Mouse (Mus musculus) layer of hippocampus, postnatal 14 days (tissue): ENCODE measurements around the gene Zfp969. TPM values are rescaled to one million over a fixed set of nuclear protein-coding genes. Genes with fewer than 3 reads are reported as not detected.
"Not testable (repeated sequence)": the region's sequence is repeated elsewhere in the genome, so short reads cannot be mapped to it uniquely, and the experiment has no call there.

Experiments used
- DNase-seq, 2 experiments: peaks; one replicate each; pipeline ENCODE4 v3.0.0; 2021 to 2022; ENCODE audit warnings: low spot score in 2 of 2, mixed read lengths in 1 of 2
- long read RNA-seq, 2 experiments: library from polyadenylated mRNA; stranded (forward); transcript quantifications; one replicate each; pipeline ENCODE4 v2.0.0; 2021
- total RNA-seq, 2 experiments: library from RNA; stranded (reverse); gene quantifications; 2 replicates each; pipeline ENCODE4 v1.2.3; 2021

Gene Zfp969
- total RNA-seq: not detected
- long read RNA-seq, experiment 1: 0 reads
- long read RNA-seq, experiment 2, partial matches to known transcripts: 0 of 2 reads
- long read RNA-seq, experiment 2, other reads (novel, unspliced or antisense): 0 of 2 reads

DNA sequence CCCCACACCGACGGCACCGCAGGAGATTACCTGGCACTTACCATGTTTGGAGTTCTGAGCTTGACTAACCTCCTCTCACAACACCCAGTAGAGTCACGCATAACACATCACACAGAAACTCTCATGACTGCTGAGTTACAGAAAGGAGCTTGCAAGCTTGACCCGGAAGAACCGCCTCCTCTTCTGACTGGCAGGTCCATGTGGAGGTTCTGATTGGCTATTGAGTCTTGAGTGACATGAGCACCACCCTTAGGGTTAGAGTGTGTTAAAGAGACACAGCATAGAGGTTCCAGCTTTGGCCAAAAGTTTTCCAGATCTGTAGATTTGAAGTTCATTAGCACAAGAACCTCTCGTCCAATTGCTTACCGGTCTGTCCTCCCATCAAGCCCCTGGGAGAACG is at the start of gene Zfp969:
Zfp969 (minus strand) TSS at position 101 of the 400 bp plus-strand sequence.
- DNase-seq: not testable (repeated sequence)

DNA sequence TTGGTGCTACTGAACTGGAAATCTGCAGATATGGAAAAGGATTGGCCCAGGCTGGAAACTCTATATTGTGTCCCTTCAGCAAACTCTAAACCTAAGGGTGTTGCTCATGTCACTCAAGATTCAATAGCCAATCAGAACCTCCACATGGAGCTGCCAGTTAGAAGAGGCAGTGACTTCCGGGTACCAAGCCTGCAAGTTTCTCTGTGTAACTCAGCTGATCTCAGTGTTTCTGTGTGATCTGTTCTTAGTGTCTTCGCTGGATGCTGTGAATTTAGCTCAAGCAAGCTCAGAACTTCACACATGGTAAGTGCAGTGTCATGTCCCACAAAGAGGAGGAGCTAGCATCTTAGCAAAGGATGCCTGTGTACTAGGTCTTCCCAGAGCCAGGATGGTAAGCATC is 37.8 kb upstream of the Zfp969 start, which contains the start of gene Gm2007:
Gm2007 (plus strand) TSS at position 301 of the 400 bp plus-strand sequence.
- not testable (repeated sequence) for DNase-seq

DNA sequence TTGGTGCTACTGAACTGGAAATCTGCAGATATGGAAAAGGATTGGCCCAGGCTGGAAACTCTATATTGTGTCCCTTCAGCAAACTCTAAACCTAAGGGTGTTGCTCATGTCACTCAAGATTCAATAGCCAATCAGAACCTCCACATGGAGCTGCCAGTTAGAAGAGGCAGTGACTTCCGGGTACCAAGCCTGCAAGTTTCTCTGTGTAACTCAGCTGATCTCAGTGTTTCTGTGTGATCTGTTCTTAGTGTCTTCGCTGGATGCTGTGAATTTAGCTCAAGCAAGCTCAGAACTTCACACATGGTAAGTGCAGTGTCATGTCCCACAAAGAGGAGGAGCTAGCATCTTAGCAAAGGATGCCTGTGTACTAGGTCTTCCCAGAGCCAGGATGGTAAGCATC is 59.8 kb downstream of the Zfp969 start, which contains the start of gene Gm11007:
Gm11007 (plus strand) TSS at position 301 of the 400 bp plus-strand sequence.
- not testable (repeated sequence) for DNase-seq

Other genes with a start within 250 kb of the Zfp969 start
- gene Zfp965, start 233.7 kb downstream of the Zfp969 start, total RNA-seq: 1 to 10 TPM; 3.9 to 6.8 TPM
- not detected for gene Gm11007, start 59.7 kb downstream of the Zfp969 start, total RNA-seq
- not detected for gene Gm2007, start 37.9 kb upstream of the Zfp969 start, total RNA-seq
- 10 to 100 TPM in 1 of 2 experiments, 1 to 10 TPM in 1; 8.3 to 10.8 TPM for gene Gm14288, start 97.4 kb upstream of the Zfp969 start, total RNA-seq
- 10 to 100 TPM; 54.6 to 60.2 TPM for gene Gm6710, start 165.6 kb upstream of the Zfp969 start, total RNA-seq
- 1 to 10 TPM; 4.7 to 6.1 TPM for gene Zfp966, start 227.5 kb upstream of the Zfp969 start, total RNA-seq